Mouse (Mus musculus) ES-E14 (cell line): Measurements from ENCODE around the gene Hk3.

Experiments
- CHD2 ChIP-seq: IDR thresholded peaks from 2 replicates; pipeline ENCODE4 v1.6.1; 2014; ENCODE audit warnings: mild to moderate bottlenecking, low read depth, low read length, inconsistent platforms
- HCFC1 ChIP-seq: IDR thresholded peaks from 2 replicates; pipeline ENCODE4 v1.6.1; 2012; ENCODE audit warnings: low read length, inconsistent platforms, borderline replicate concordance; ENCODE audit not compliant: insufficient read depth

GRCm38 (mm10) chr13:55069719-55070118 lies 48.5 kb upstream of the Hk3 start:
- no peak for TF ChIP-seq CHD2
- TF ChIP-seq HCFC1, result no peak
